Mouse (Mus musculus) retina, postnatal 1 day (tissue): ENCODE data around the gene Slc45a3.

Source experiments
- DNase-seq: peaks from one replicate; pipeline ENCODE4 v3.0.0-alpha.2; 2012

Slc45a3 gene

GRCm38 (mm10) chr1:131962606-131963084, at the start of gene Slc45a3:
Gene Slc45a3 (plus strand): TSS chr1:131962967.
- no peak for DNase-seq

DNA sequence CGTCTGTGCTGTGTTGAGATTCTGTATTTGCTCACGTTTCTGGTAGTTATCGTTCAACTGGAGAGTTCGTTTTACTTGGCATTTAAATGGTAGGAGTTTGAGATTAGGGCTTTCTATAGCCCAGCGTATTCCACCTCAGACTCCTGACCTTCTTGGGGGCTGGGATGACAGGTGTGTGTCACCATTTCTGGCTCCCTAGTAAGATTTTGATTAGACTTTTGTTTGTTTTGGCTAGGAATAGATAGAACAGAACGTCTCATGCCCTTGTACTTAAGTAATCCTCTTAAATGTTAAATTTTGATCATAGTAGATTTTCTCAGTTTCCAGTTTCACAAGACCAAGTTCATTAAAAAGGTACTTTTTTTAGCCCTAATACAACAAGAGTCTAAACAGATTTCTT, 45.1 kb upstream of the Slc45a3 start:
- no peak for DNase-seq

DNA sequence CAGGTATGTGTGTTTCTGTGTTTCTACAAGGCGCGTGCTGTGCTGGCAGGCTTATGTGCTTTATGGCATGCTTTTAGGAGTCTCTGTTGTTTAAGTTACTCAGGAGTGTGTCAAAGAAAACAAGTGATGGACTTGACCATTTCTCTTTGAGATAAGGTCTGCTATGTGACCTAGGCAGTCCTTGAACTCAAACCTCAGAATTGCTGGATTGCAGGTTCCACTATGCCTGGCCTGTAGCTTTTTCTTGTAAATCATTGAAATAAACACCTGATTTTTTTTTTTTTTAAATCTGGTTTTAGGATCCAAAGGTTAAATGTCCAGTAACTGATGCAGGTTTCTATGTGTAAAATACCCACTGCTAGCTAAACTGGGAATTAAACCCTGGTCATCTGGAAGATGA, 43.7 kb upstream of the Slc45a3 start:
- no peak for DNase-seq

DNA sequence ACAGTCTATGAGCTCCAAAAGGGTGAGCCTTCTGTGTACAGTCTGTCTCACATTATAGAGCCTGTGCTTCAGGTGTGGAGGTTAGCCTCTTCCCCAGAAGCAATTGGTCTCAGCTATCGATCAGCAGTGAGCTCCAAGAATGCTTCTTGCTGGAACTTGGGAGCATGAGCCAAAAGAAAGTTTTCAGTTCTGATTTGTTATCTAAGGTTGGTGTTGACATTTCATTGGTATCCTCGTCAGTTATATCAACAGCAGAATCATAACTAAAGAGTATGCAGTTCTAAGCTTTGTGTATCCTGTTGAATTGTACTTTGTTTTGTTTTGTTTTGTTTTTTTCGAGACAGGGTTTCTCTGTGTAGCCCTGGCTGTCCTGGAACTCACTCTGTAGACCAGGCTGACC, 40.7 kb upstream of the Slc45a3 start:
- DNase-seq = no peak

DNA sequence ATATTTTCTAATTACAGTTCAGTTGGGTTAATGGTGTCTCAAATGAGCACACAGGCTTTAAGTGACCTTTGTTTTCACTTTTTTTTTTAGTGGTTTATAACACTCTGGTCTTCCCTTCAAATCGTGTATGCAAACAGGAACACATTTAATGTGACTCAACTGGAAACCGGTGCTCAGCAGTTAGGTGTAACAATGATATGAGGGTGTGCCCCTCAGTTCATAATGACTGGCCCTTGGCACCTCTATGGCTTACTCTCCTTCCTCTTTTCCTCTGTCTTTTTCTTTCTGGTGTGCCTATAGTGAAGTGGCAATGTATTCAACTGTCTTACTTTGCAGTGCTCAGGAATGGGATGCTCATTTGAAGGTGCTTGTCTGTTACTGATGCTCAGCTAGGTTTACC, 29.3 kb upstream of the Slc45a3 start:
- no peak for DNase-seq

DNA sequence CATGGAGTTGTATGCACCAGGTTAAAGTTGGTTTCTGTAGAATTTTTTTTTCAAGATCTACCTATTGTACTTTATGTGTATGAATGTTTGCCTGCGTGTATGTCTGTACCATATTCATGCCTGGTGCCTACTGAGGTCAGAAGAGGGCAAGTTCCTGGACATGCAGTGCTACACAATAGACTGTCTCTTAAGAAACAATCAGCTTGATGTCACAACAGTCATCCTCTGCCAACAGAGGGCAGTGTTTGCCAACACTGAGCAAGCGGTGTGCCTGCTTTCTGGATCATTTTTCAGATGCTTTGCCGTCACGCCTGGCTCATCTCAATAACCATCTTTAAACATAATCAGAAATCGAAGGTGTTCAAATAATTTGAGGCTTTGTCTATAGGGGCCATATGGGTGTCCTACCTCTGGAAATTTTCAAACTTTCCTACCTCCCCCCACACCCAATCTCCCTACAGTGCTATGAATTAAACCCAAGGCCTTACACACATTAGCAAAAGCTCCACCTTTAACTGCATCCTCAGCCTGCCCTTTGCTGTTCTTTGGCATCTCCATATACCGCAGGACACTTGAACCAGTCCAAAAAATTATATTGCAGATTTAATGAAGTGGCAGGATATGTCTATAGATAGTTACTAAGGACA, 25.0 kb upstream of the Slc45a3 start:
- peak; percentile 85 for DNase-seq

DNA sequence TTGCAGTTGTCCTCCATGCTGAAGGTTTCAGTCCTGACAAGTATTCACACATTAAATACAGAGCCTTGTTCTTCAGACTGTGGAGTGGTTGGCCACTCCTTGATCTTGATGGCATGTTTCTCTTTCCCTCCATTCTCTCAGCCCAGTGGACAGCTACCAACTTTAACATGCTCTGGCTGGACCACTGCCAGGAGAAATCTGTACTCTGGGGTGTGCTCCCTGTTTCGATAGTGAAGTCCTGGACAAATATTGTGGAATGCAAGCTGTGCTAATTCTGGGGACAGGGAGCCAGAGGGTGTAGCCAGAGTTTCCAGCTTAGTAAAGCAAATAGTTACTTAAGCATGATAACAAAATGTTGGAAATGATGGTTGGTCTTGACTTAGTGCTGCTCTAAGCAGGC, 24.0 kb upstream of the Slc45a3 start:
- DNase-seq = no peak

DNA sequence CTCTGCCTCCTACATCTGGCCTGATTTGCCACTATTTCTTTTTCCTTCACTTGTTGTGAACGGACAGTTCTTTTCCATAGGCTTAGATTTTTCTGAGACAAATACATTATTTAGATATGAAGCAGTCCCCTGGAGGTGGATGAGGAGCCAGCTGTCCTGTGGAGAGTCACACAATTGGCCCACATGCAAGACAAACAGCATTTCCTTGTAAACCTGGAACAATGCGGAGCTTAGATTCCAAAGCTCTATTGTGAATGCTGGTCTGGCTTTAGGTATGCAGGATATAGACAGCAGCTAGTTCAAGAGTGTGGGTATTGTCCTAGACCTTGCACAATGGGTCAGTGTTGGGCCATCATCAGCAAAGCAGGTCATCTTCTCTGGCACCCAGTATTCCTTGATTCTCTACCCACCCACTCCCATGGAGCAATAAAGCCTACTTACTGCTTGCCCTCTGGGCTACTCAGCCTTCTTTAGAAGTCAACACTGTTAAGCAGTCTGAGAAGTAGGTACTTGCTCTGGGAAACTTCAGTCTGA, 22.0 kb upstream of the Slc45a3 start:
- peak; percentile 46 for DNase-seq

- no peak for DNase-seq
These were observed 21.3 kb upstream of the Slc45a3 start for GRCm38 (mm10) chr1:131941501-131941900.

GRCm38 (mm10) chr1:131942621-131943590, 19.9 kb upstream of the Slc45a3 start:
- no peak for DNase-seq

DNA sequence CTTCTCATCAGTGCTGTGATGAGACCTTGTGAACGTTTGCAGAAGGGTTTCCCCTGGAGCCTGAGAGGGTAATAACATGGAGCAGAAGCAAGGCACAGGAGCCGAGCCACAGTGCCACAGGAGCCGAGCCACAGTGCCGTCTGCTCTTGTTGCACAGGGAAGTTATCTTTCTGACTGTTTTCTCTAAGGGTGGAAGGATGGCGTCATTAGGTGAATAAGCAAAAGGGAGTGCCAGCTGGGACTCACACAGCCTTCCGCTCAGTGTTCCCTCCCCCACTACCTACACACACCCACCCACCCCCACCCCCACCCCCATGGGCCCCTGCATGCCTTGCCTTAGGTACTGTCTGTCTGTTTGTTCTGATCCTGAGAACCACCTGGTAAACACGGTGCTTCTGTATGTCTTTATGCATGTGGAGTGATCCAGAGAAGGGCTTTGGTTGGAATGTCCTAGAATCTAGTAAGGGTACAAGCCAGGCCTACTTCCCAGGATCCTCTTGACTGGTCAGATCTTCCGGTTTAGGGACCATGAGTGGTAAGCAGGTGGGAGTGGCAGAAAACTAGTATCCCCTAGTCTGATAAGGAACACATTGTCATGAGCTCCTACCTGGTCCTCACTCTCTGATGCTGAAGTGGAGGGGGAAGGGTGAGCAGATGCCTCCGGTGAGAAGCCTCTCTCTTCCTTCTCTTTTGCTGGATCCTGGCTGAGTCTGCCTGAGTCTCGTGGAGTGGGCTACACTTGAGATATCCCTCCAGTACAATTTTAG, 16.9 kb upstream of the Slc45a3 start:
- no peak for DNase-seq

GRCm38 (mm10) chr1:131946462-131947215, 16.1 kb upstream of the Slc45a3 start:
- DNase-seq = no peak

DNA sequence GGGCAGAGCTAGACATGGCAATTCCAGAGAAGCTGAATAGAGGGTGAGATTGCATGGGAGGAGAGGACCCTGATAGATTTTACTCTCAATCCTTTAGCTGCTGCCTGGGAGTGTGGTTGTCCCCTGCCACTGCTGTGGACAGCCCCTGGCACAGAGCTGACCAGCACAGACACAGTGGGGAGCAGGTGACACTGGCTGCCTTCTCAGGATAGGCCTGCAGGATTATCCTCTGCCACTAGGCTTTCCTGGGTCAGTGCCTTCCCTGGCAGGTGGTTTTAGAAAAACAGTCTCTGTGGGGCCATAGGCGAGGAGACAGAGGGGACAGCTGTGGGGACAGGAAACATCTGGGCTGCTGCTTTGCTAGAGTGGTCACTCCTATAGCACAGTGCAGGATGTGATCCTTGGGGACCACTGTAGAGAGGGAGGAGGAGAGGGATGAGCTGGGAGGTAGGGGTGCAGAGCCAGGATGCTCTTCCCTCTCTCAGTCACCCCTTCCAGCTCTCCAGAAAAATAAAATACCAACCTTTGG, 14.7 kb upstream of the Slc45a3 start:
- no peak for DNase-seq

DNA sequence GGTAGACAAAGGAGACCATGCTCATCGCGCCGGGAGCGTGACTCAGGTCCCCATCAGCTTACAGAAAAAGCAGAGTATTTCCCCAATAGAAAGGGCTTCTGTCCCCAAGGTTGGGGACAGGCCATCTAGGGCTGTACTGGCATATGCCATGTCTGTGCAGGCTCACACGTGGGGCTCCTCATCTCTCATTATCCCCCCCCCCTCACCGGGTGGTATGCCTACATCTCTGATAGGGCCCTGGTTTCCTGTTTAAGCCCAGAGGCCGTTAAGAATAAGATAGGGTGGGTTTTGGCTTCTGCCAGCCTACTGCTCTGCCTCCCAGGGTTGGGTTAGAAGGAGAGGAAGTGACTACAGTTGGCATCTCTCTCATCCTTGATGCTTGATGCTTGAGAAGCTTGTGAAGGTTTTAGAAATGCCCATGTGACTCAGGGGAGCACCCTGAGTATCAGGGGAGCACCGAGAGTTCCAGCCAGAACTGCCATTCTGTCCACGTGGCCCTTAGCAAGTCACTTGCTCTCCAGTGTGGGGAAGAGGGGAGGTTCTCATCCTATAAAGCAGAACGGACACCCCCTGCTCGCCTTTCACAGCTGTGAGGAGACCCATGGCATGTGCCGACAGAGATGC, 8.4 kb upstream of the Slc45a3 start:
- DNase-seq = no peak

DNA sequence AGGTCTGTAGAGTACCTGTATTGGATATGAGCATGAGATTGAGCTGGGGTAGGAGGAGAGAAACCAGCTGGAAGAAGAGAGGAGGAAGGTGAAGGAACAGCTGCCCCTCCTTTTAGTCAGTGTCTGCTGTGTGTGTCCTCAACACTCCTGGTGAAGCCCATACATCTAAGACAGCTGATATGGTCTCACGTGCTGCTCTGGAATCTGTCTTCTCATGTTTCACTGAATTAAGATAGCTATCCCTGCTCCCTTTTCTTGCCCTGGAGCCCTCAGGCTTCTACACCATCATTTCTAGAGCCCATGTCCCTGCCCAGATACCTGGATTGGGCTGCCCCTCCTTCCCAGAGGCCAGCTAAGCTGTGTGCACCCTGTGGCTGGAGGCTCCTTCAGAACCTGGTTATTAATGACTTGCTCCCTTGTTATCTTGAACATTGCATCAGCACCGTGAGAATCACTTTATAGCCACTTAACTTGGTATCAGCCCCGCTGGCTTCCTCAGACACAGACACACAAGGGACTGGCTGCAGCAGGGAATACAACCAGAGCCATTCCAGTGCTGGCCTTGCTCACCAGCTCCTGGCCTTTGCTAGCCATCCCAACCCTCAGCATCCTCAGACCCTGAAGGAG, 7.5 kb upstream of the Slc45a3 start:
- DNase-seq = no peak

- no peak for DNase-seq
These were observed 5.4 kb upstream of the Slc45a3 start for GRCm38 (mm10) chr1:131957416-131957815.

DNA sequence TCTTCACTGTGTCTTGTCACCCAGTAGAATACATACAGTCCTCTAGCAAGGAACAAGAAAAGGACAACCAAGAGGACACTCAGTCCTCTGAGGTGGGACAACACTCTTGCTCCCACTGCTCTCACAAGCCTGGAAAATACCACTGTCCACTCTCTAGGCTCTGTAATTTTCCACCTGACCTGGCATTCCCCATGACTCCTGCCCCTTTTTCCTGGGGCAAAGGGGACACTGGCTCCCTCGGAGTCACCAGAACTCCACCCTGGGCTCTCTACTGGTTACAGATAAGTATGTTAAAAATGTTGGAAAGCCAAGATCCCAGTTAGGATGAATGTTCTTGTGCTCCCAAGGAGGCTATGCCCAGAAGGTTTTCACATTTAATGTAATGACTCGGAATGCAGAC, 1.8 kb upstream of the Slc45a3 start:
- DNase-seq = no peak

DNA sequence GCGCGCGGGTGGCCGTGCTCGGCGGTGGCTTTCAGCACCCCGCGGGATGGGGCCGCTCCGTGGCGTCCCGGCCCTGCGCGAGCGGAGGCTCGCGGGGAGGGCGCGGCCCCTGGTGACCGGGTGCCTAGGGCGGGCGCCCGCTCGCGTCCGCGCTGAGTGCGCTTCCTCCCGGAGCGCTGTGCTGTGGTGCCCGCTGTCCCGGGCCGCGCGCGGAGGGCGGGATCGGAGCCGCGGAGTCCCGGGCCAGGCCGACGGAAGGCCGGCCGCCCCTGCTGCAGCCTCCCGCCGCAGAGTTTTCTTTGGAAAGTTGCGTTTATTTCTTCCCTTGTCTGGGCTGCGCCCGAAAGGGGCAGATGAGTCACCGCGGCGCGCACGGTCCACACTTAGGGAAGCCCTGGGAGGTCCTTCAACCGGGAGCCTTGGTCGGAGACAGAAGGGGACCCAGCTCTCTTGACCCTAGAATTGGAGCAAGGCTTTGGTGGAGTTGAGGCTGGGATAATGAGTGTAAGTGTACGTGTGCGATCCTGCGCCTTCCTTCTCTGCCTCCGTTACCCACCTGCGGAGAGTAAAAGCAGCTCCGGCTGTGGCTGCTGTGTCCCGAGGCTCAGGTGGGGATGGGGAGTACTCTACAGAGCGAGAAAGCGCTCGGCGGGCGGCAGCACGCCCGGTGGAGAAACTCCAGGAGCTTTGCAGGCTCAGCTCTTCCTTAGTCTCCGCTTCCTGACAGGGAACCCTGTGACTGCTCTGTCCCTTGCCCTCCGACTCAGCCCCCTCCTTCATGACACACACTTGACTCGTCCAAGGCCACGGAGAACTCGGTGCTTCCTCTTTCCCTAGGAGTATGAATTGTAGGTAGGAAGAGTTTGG, 551 bp downstream of the Slc45a3 start:
- peak; percentile 59 for DNase-seq

GRCm38 (mm10) chr1:131964100-131964499, 1.3 kb downstream of the Slc45a3 start:
- no peak for DNase-seq

- no peak for DNase-seq
These were observed 1.8 kb downstream of the Slc45a3 start for GRCm38 (mm10) chr1:131964580-131964979.
